Mouse (Mus musculus): ENCODE data around the gene Esp22. TPM values are rescaled to one million over a fixed set of nuclear protein-coding genes. Genes with fewer than 3 reads are reported as not detected.
"Not testable (repeated sequence)": the region's sequence is repeated elsewhere in the genome, so short reads cannot be mapped to it uniquely, and the experiment has no call there.

The Esp22 gene
- not detected for total RNA-seq (2021)
- long read RNA-seq, experiment 1 = 0 reads
- long read RNA-seq, experiment 2 = 0 reads

- H3K27ac ChIP-seq = no peak within 1 kb of the TSS
- no peak for DNase-seq (ENCODE audit: extremely low spot score in 1 of 2, low spot score in 2 of 2)
- H3K4me3 ChIP-seq = no peak within 1 kb of the TSS
- intact Hi-C loops (cut with DNase I) = no loop called here
- no peak for TF ChIP-seq CTCF (IDR thresholded peaks at IDR 0.05)
Observed at GRCm38 (mm10) chr17:39095034-39095433, at the start of gene Esp22. Gene Esp22 (plus strand): TSS chr17:39095334.

- intact Hi-C loops (cut with DNase I) = no loop called here
- H3K27ac ChIP-seq = no peak overlapping the region
- H3K4me3 ChIP-seq = no peak overlapping the region
- TF ChIP-seq CTCF (IDR thresholded peaks at IDR 0.05) = no peak
- no peak for DNase-seq (ENCODE audit: extremely low spot score in 1 of 2, low spot score in 2 of 2)
Observed at GRCm38 (mm10) chr17:39063641-39064040, 31.5 kb upstream of the Esp22 start.

DNA sequence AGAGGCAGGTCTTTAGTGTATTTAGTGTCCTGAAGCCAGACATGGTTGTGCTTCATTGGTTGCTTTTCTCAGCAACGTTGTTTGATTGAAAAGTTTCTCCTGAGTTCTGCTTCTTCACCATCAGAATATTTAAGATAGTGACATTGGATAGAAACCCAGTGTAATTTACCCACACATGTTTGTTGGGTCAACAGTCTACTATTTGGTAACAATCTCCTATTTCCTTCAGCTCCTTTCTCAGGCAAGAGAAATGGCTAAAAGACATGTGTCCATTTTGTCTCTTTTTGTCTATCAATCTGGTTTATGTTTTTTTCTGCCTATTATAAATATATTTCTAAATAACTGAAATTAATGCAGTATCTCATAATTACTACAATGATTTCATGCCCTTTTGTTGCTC lies 18.2 kb upstream of the Esp22 start, which contains the start of gene Esp23:
Esp23 (minus strand) TSS at position 101 of the 400 bp plus-strand sequence.
- no peak for DNase-seq (ENCODE audit: extremely low spot score in 1 of 2, low spot score in 2 of 2)
- Histone ChIP-seq H3K27ac (no peak within 1 kb of the TSS), H3K4me3 (no peak within 1 kb of the TSS)
- TF ChIP-seq CTCF (IDR thresholded peaks at IDR 0.05) = no peak
- intact Hi-C loops (cut with DNase I) = no loop called here

DNA sequence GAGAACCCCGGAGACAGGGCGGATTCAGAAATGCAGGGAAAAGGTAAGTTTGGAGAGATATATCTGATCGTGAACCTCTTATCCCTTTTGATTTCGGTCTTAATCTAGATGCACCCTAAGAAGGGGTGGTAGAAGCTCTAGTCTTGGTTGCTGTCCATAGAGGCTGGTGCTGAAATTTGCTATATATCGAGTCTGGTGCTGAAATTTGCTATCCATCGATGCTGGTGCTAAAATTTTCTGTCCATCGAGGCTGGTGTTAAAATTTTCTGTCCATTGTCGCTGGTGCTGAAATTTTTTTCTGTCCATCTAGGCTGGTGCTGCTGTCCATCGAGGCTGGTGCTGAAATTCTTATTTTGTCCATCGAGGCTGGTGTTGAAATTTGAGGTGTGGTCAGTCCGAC lies 12.0 kb downstream of the Esp22 start:
- H3K4me3 ChIP-seq; intact Hi-C loops (cut with DNase I); DNase-seq (ENCODE audit: extremely low spot score in 1 of 2, low spot score in 2 of 2); H3K27ac ChIP-seq: not testable (repeated sequence)

GRCm38 (mm10) chr17:39129156-39129555 lies 34.0 kb downstream of the Esp22 start:
- intact Hi-C loops (cut with DNase I); H3K27ac ChIP-seq: not testable (repeated sequence)

More at GRCm38 (mm10) chr17:39129156-39129555, 34.0 kb downstream of the Esp22 start:
- not testable (repeated sequence) for DNase-seq (ENCODE audit: extremely low spot score in 1 of 2, low spot score in 2 of 2); H3K4me3 ChIP-seq

Other genes with a start within 250 kb of the Esp22 start
- not detected for gene Esp24, start 58.6 kb upstream of the Esp22 start, total RNA-seq (2021)
- not detected for gene Gm21903, start 52.0 kb upstream of the Esp22 start, total RNA-seq (2021)
- not detected for gene Esp23, start 18.3 kb upstream of the Esp22 start, total RNA-seq (2021)

All from left cerebral cortex, adult 2 months (tissue).